Mouse (Mus musculus) forebrain, postnatal 0 days (tissue): Measurements from ENCODE around the gene Mapk7. TPM values are rescaled to one million over a fixed set of nuclear protein-coding genes. Genes with fewer than 3 reads are reported as not detected.

ENCODE experiments used
- ATAC-seq: fragments of 200-750 bp; cut with Nextera tagmentation; 2 replicates; pipeline ENCODE4 v1.8.0; 2017; ENCODE audit warnings: mild to moderate bottlenecking, moderate library complexity
- DNase-seq: peaks from one replicate; pipeline ENCODE4 v3.0.0-alpha.2; 2015
- H3K27ac ChIP-seq: fragments of 300-500 bp; sonication (generic); 2 replicates; pipeline ENCODE4 v1.5.1; 2014; ENCODE audit warnings: low read depth, mild to moderate bottlenecking, antibody characterized with exemption, low read length, moderate library complexity, mixed read lengths
- H3K27me3 ChIP-seq: fragments of 300-500 bp; sonication (generic); 2 replicates; pipeline ENCODE4 v1.6.1; 2014; ENCODE audit warnings: mild to moderate bottlenecking, low read length, mixed read lengths; ENCODE audit not compliant: insufficient read depth
- H3K36me3 ChIP-seq: fragments of 300-500 bp; sonication (generic); 2 replicates; pipeline ENCODE4 v1.6.1; 2014; ENCODE audit warnings: mild to moderate bottlenecking, moderate library complexity; ENCODE audit not compliant: insufficient read depth
- H3K4me1 ChIP-seq: fragments of 300-500 bp; sonication (generic); 2 replicates; pipeline ENCODE4 v1.6.1; 2014; ENCODE audit warnings: antibody characterized with exemption; ENCODE audit not compliant: insufficient read depth
- H3K4me2 ChIP-seq: fragments of 300-500 bp; sonication (generic); 2 replicates; pipeline ENCODE4 v1.6.1; 2014; ENCODE audit warnings: low read depth, mild to moderate bottlenecking, moderate library complexity
- H3K4me3 ChIP-seq: fragments of 300-500 bp; sonication (generic); 2 replicates; pipeline ENCODE4 v1.5.1; 2014; ENCODE audit warnings: low read depth, low read length, mixed read lengths
- H3K9ac ChIP-seq: fragments of 300-500 bp; sonication (generic); 2 replicates; pipeline ENCODE4 v1.6.1; 2014; ENCODE audit warnings: mild to moderate bottlenecking
- H3K9me3 ChIP-seq: fragments of 300-500 bp; sonication (generic); 2 replicates; pipeline ENCODE4 v1.6.1; 2016; ENCODE audit warnings: low read length
- CTCF ChIP-seq: sonication (generic); IDR thresholded peaks from 2 replicates; pipeline ENCODE4 v1.5.1; 2016; ENCODE audit warnings: antibody characterized with exemption, control low read depth, low read depth
- WGBS: fragments of 180-500 bp; shearing (Covaris S2); extraction: QIAGEN DNeasy Blood & Tissue Kit; methylation state at CpG from one replicate; pipeline ENCODE4 v1.1.7; 2014; 5-methylcytosine and 5-hydroxymethylcytosine counted together
- polyA plus RNA-seq: library from polyadenylated mRNA; unstranded; fragments of >200 nt; fragmentation: Nextera tagmentation; extraction: Ambion mirVana; gene quantifications from 2 replicates; pipeline ENCODE4 v1.2.1, GENCODE M21; 2015
- total RNA-seq: library from RNA; depleted of rRNA; stranded (reverse); fragments of >200 nt; gene quantifications from 2 replicates; pipeline ENCODE4 v1.2.3, GENCODE M21; 2014; rRNA removed

Mapk7 gene
- 45.9 and 50.3 TPM in 2 replicates for total RNA-seq
- 53.6 and 58.5 TPM in 2 replicates for polyA plus RNA-seq

GRCm38 (mm10) chr11:61494129-61494997, at the start of gene Mapk7:
Gene Mapk7 (minus strand): TSS chr11:61494406.
- Histone ChIP-seq H3K4me2 (peak within 1 kb of the TSS; percentile 65), H3K4me1 (peaks cover 10% of the 10 kb centered on the region; the same call in 1 of the 2 replicates), H3K9me3 (no peaks in the 10 kb centered on the region), H3K27ac (peak within 1 kb of the TSS; percentile 88), H3K27me3 (no peaks in the 10 kb centered on the region), H3K36me3 (peaks cover 26% of the 10 kb centered on the region), H3K9ac (peak within 1 kb of the TSS; percentile 72), H3K4me3 (peak within 1 kb of the TSS; percentile 56)
- ATAC-seq = peak; percentile 97
- 2% methylated on average over 62 of the region's 62 CpGs for WGBS
- peak; percentile 100 for DNase-seq
- no peak for TF ChIP-seq CTCF

GRCm38 (mm10) chr11:61541106-61541505, 46.9 kb upstream of the Mapk7 start:
- Histone ChIP-seq H3K36me3 (peaks cover 17% of the 10 kb centered on the region), H3K4me2 (no peak overlapping the region), H3K4me3 (no peak overlapping the region), H3K27ac (no peak overlapping the region), H3K9me3 (no peaks in the 10 kb centered on the region), H3K27me3 (no peaks in the 10 kb centered on the region), H3K4me1 (no peaks in the 10 kb centered on the region), H3K9ac (no peak overlapping the region)
- WGBS = 97% methylated on average over 2 of the region's 2 CpGs
- no peak for DNase-seq
- TF ChIP-seq CTCF = no peak
- ATAC-seq = no peak

- H3K9me3 ChIP-seq = no peaks in the 10 kb centered on the region
- H3K4me2 ChIP-seq = no peak overlapping the region
- no peaks in the 10 kb centered on the region for H3K27me3 ChIP-seq
- peaks cover 12% of the 10 kb centered on the region; the same call in 1 of the 2 replicates for H3K36me3 ChIP-seq
- no peak for TF ChIP-seq CTCF
- ATAC-seq = no peak
- H3K27ac ChIP-seq = no peak overlapping the region
- no peak overlapping the region for H3K4me3 ChIP-seq
- WGBS = 78% methylated on average over 7 of the region's 7 CpGs
- H3K9ac ChIP-seq = no peak overlapping the region
- no peaks in the 10 kb centered on the region for H3K4me1 ChIP-seq
- no peak for DNase-seq
Observed at GRCm38 (mm10) chr11:61540642-61541041, 46.4 kb upstream of the Mapk7 start.

DNA sequence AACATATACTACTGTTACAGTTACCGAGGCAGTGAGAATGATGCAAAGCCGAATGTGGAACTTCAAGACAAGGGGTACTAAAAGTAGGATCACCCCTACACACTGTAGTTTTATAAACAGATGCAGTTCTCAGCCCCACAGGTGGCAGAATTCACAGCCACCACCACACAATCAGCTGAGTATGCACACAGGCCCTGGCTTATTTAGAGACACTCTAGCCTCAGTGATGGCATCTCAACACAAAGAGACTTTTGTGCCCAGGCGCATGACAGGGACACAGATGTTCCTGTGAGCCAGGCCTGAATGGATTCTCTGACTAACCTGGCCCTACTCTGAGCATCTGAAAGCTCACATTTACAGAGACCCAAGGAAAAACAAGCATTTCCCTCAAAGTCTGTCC, 43.2 kb upstream of the Mapk7 start:
- Histone ChIP-seq H3K9me3 (no peaks in the 10 kb centered on the region), H3K27me3 (no peaks in the 10 kb centered on the region), H3K4me3 (no peak overlapping the region), H3K4me2 (no peak overlapping the region), H3K36me3 (peaks cover 9% of the 10 kb centered on the region; the same call in 1 of the 2 replicates), H3K9ac (no peak overlapping the region), H3K4me1 (no peaks in the 10 kb centered on the region), H3K27ac (no peak overlapping the region)
- DNase-seq = no peak
- WGBS = 87% methylated on average over 3 of the region's 3 CpGs
- TF ChIP-seq CTCF = no peak
- ATAC-seq = peak; percentile 62

DNA sequence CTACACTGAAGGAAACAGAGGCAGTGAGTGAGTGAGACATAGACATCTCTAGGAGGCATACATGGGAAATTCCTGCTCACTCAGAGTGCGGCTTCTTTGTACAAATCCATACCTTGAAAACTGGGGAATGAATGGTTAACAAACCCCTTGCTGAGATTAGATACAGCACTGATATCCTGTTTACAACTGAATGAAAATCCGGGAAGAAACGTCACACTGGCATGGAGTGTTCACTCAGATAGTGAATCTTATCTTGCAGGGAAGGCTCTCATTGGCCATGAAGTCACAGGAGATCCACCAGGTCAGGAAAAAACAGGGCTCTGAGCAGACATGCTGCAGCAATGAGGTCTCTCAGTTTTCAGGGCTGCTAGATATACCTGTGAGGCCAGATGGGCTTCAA, 42.7 kb upstream of the Mapk7 start:
- H3K4me1 ChIP-seq = no peaks in the 10 kb centered on the region
- no peak for TF ChIP-seq CTCF
- H3K9ac ChIP-seq = no peak overlapping the region
- H3K9me3 ChIP-seq = no peaks in the 10 kb centered on the region
- H3K36me3 ChIP-seq = peaks cover 9% of the 10 kb centered on the region; the same call in 1 of the 2 replicates
- H3K4me2 ChIP-seq = no peak overlapping the region
- ATAC-seq = no peak
- 81% methylated on average over 3 of the region's 3 CpGs for WGBS
- H3K4me3 ChIP-seq = no peak overlapping the region
- H3K27ac ChIP-seq = no peak overlapping the region
- no peak for DNase-seq
- H3K27me3 ChIP-seq = no peaks in the 10 kb centered on the region

DNA sequence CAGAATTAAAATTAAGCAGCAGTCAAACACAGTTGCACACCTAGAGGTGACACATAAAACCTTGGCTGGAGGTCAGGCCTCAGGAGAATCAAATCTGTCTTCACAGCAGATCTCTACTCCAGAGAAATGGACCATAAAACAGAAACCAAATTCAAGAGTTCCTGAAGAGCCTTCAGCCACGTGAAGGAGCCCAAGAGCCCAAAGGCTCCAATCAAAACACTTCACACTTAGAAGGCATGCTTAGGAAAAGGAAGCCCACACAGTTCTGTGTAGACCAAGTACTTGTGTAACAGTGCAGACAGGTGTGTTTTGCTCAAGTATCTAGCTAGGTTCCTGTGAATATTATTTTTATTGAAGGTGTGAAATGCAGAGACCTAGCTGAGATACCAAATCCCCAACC, 41.3 kb upstream of the Mapk7 start:
- no peak for DNase-seq
- Histone ChIP-seq H3K4me1 (no peaks in the 10 kb centered on the region), H3K27me3 (no peaks in the 10 kb centered on the region), H3K4me3 (no peak overlapping the region), H3K9me3 (no peaks in the 10 kb centered on the region), H3K9ac (no peak overlapping the region), H3K4me2 (no peak overlapping the region), H3K36me3 (peaks cover 9% of the 10 kb centered on the region; the same call in 1 of the 2 replicates), H3K27ac (no peak overlapping the region)
- no peak for ATAC-seq
- WGBS = 49% methylated on average over 1 of the region's 1 CpGs
- no peak for TF ChIP-seq CTCF

DNA sequence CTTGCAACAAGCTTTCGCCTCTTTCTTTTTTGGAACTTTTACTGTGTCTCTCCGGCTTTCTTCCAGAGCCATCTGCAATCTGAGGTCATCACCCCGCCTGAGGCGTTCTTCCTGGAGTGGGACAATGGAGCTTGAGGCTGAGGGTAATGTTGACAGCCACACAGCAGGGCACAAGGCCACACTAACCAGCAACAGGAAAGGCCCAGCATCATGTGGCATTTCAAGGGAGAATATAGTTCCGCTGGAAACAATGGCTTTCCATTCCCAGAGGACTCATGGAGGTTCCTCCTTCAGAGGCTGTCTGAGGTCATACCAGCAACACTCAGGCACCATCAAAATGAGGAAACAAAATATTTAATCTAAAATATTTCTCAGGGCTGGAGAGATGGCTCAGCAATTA, 39.4 kb upstream of the Mapk7 start:
- H3K9ac ChIP-seq = no peak overlapping the region
- DNase-seq (no peak), ATAC-seq (no peak)
- H3K4me3 ChIP-seq = no peak overlapping the region
- no peaks in the 10 kb centered on the region; the same call in 1 of the 2 replicates for H3K36me3 ChIP-seq
- no peak for TF ChIP-seq CTCF
- no peak overlapping the region for H3K27ac ChIP-seq
- no peaks in the 10 kb centered on the region for H3K4me1 ChIP-seq
- no peak overlapping the region for H3K4me2 ChIP-seq
- WGBS = 83% methylated on average over 5 of the region's 5 CpGs
- no peaks in the 10 kb centered on the region for H3K27me3 ChIP-seq
- no peaks in the 10 kb centered on the region for H3K9me3 ChIP-seq
